Mouse (Mus musculus): Measurements from ENCODE around the gene Osbpl8. TPM values are rescaled to one million over a fixed set of nuclear protein-coding genes. Genes with fewer than 3 reads are reported as not detected.

Osbpl8 gene
- polyA plus RNA-seq, 1 experiment from 2014 or later, result 11.9 TPM

DNA sequence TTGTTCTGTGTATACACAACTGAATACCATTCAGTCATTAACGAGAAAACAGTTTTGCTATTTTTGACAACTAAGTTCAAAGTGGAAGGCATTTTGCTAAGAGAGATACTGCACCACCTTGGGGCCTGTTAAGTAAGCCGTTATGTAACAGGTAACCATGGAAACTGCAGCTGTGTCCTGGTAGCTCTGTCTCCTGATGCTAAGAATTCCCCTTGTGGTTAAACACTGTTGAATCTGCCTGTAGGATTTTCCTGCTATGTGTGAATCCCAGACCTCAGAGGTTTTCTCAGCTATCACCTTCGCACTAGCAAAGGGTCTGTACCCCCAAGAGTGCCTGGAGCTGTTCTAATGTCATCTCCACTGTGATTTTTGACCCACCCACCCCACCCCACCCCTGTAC is 153.5 kb downstream of the Osbpl8 start:
- 82% methylated on average over 3 of the region's 3 CpGs for WGBS
- ATAC-seq (ENCODE audit: low FRiP score), result no peak
- Histone ChIP-seq H3K4me1 (ENCODE audit: control insufficient read depth, insufficient read depth, low read length) (no peaks in the 10 kb centered on the region), H3K9me3 (ENCODE audit: control insufficient read depth, low read length) (no peaks in the 10 kb centered on the region), H3K27ac (ENCODE audit: low read depth, low read length) (no peak overlapping the region), H3K4me2 (no peak overlapping the region), H3K27me3 (ENCODE audit: control insufficient read depth, insufficient read depth, low read length) (no peaks in the 10 kb centered on the region), H3K36me3 (ENCODE audit: control insufficient read depth, insufficient read depth, low read length) (no peaks in the 10 kb centered on the region), H3K9ac (ENCODE audit: low read length) (no peak overlapping the region), H3K4me3 (ENCODE audit: low read depth, low read length) (no peak overlapping the region)
- peak; percentile 57 for DNase-seq (ENCODE audit: low spot score, missing footprints)

DNA sequence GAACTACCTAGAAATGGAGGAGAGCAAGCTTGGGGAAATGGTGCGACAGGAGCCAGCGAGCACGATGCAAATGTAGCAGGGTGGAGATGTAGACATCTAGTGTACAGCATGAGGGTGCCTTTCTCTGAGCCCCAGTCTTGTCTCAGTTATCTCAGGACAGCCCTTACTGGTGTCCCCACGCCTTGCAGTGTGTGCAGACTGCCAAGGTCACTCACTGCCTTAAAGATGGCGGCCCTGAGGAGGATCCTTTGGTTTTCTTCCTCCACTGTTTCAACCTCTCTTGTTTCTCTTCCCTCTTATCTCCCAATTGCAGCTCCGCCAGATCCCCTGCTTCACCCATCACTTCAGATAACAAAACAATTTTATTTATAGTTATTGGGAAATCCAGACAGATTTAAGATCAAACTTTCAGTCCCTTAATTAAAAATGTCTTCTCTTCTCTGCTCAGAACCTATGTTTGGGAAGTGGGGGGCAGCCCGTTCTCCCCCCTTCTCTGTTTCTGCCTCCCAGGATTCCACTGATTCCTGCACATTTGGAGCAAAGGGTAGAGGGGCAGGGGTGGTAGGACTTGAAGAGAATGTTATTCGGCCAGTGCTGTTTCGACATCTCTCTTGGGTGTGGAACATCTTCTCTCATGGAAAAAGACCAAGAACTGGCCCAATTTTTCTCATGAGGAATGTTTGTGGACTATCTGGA is 154.4 kb downstream of the Osbpl8 start:
- Histone ChIP-seq H3K27me3 (ENCODE audit: control insufficient read depth, insufficient read depth, low read length) (no peaks in the 10 kb centered on the region), H3K36me3 (ENCODE audit: control insufficient read depth, insufficient read depth, low read length) (no peaks in the 10 kb centered on the region), H3K4me2 (no peak overlapping the region), H3K27ac (ENCODE audit: low read depth, low read length) (no peak overlapping the region), H3K4me1 (ENCODE audit: control insufficient read depth, insufficient read depth, low read length) (no peaks in the 10 kb centered on the region), H3K4me3 (ENCODE audit: low read depth, low read length) (no peak overlapping the region), H3K9me3 (ENCODE audit: control insufficient read depth, low read length) (no peaks in the 10 kb centered on the region), H3K9ac (ENCODE audit: low read length) (no peak overlapping the region)
- ATAC-seq (ENCODE audit: low FRiP score) (no peak), DNase-seq (ENCODE audit: low spot score, missing footprints) (peak; percentile 71)
- 89% methylated on average over 9 of the region's 9 CpGs for WGBS

- Histone ChIP-seq H3K4me1 (ENCODE audit: control insufficient read depth, insufficient read depth, low read length) (no peaks in the 10 kb centered on the region), H3K36me3 (ENCODE audit: control insufficient read depth, insufficient read depth, low read length) (no peaks in the 10 kb centered on the region), H3K27me3 (ENCODE audit: control insufficient read depth, insufficient read depth, low read length) (no peaks in the 10 kb centered on the region), H3K27ac (ENCODE audit: low read depth, low read length) (no peak overlapping the region), H3K9ac (ENCODE audit: low read length) (no peak overlapping the region), H3K4me2 (no peak overlapping the region), H3K9me3 (ENCODE audit: control insufficient read depth, low read length) (no peaks in the 10 kb centered on the region), H3K4me3 (ENCODE audit: low read depth, low read length) (no peak overlapping the region)
- DNase-seq (ENCODE audit: low spot score, missing footprints) (no peak), ATAC-seq (ENCODE audit: low FRiP score) (no peak)
Observed at GRCm38 (mm10) chr10:111320579-111320978, 156.0 kb downstream of the Osbpl8 start.

DNA sequence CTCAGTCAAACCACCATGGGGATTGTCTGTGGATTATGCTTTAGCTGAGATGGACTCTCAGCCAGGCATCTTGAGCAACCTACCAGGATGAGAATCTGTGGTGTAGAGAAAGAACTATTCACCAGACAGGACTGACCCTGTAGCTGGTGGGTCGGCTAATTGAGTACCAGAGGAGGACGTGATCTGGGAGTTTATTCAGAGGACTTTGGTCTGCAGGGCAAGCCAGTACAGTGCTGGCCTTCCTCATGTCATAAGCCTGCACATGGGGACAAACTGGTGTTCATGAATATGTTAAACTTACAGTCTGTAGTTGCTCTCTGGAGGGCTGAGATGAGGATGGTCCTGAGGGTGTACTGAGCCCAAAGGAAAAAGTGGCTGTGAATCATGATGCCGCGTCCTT is 163.4 kb downstream of the Osbpl8 start:
- Histone ChIP-seq H3K4me1 (ENCODE audit: control insufficient read depth, insufficient read depth, low read length) (no peaks in the 10 kb centered on the region), H3K36me3 (ENCODE audit: control insufficient read depth, insufficient read depth, low read length) (no peaks in the 10 kb centered on the region), H3K4me3 (ENCODE audit: low read depth, low read length) (no peak overlapping the region), H3K9me3 (ENCODE audit: control insufficient read depth, low read length) (no peaks in the 10 kb centered on the region), H3K9ac (ENCODE audit: low read length) (no peak overlapping the region), H3K4me2 (no peak overlapping the region), H3K27me3 (ENCODE audit: control insufficient read depth, insufficient read depth, low read length) (no peaks in the 10 kb centered on the region), H3K27ac (ENCODE audit: low read depth, low read length) (no peak overlapping the region)
- DNase-seq (ENCODE audit: low spot score, missing footprints) (no peak), ATAC-seq (ENCODE audit: low FRiP score) (no peak)
- WGBS, result 93% methylated on average over 4 of the region's 4 CpGs

DNA sequence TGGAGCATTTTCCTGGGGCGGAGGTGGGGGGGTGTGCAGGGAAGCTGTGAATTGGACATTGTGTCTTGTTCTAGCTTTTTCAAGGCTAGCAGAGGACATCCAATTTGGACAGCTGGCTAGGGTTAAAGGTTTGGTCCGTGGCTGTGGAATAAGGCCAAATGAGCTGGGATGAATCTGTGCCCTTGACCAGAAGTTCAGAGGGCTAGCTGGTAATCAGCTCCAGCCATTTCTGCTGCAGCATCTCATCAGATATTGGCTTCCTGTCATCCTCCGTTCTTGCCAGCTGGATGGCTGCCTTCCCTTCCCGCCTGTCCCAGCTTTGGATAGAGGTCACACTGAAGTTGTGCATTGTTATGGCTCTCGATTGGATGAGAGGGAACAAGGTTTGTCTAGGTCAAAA is 164.8 kb downstream of the Osbpl8 start:
- ATAC-seq (ENCODE audit: low FRiP score) (no peak), DNase-seq (ENCODE audit: low spot score, missing footprints) (no peak)
- Histone ChIP-seq H3K4me1 (ENCODE audit: control insufficient read depth, insufficient read depth, low read length) (no peaks in the 10 kb centered on the region), H3K9ac (ENCODE audit: low read length) (no peak overlapping the region), H3K4me2 (no peak overlapping the region), H3K27ac (ENCODE audit: low read depth, low read length) (no peak overlapping the region), H3K4me3 (ENCODE audit: low read depth, low read length) (no peak overlapping the region), H3K27me3 (ENCODE audit: control insufficient read depth, insufficient read depth, low read length) (no peaks in the 10 kb centered on the region), H3K36me3 (ENCODE audit: control insufficient read depth, insufficient read depth, low read length) (no peaks in the 10 kb centered on the region), H3K9me3 (ENCODE audit: control insufficient read depth, low read length) (no peaks in the 10 kb centered on the region)
- 85% methylated on average over 5 of the region's 5 CpGs for WGBS

GRCm38 (mm10) chr10:111334902-111335301 is 170.3 kb downstream of the Osbpl8 start:
- no peaks in the 10 kb centered on the region for H3K4me1 ChIP-seq (ENCODE audit: control insufficient read depth, insufficient read depth, low read length)
- peak; percentile 65 for DNase-seq (ENCODE audit: low spot score, missing footprints)
- no peak for ATAC-seq (ENCODE audit: low FRiP score)
- WGBS, result 95% methylated on average over 2 of the region's 2 CpGs
- H3K4me3 ChIP-seq (ENCODE audit: low read depth, low read length), result no peak overlapping the region
- no peaks in the 10 kb centered on the region for H3K36me3 ChIP-seq (ENCODE audit: control insufficient read depth, insufficient read depth, low read length)
- H3K9ac ChIP-seq (ENCODE audit: low read length), result no peak overlapping the region
- H3K9me3 ChIP-seq (ENCODE audit: control insufficient read depth, low read length), result no peaks in the 10 kb centered on the region
- H3K27me3 ChIP-seq (ENCODE audit: control insufficient read depth, insufficient read depth, low read length), result no peaks in the 10 kb centered on the region
- no peak overlapping the region for H3K4me2 ChIP-seq
- no peak overlapping the region for H3K27ac ChIP-seq (ENCODE audit: low read depth, low read length)

DNA sequence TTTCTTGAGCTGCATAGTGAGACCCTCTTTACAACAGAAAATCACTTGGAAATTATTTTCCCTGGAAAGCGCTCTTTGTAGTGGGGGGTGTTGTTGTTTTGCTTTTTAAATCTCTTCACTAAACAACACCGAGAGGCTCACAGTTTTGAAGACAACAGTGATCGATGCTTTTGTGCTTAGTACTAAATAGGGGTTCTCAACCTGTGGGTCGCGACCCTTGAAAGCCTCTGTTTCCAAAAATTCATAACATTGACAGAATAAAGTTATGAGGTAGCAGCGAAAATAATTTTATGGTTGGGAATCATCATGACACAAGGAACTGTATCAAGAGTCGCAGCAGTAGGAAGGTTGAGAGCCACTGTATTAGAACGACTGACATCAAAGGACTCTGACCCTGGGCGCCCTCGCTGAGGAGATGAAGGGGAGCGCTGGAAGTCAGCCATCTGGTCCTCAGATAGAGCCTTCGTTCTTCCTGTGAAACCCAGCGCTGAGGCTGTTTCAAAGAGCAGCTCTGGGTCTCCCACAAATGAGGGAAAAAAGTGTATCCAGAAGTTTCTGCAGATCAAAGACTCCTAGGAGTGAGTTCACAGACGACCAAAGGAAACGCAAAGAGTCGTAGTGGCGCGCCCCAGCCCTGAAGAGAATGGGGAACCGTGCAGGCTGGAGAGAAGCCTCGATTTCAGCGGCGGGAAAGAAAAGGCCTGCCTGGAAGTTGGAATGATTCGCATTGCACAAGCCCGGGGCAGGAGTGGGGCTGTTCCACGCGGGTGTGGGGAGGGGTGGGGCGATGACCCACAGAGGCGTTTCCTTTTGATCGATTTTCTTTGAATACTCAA is 171.2 kb downstream of the Osbpl8 start:
- Histone ChIP-seq H3K4me1 (ENCODE audit: control insufficient read depth, insufficient read depth, low read length) (no peaks in the 10 kb centered on the region), H3K4me2 (peak overlapping the region; percentile 18), H3K27ac (ENCODE audit: low read depth, low read length) (no peak overlapping the region), H3K27me3 (ENCODE audit: control insufficient read depth, insufficient read depth, low read length) (no peaks in the 10 kb centered on the region), H3K4me3 (ENCODE audit: low read depth, low read length) (no peak overlapping the region; the same call in 1 of the 2 replicates), H3K36me3 (ENCODE audit: control insufficient read depth, insufficient read depth, low read length) (no peaks in the 10 kb centered on the region), H3K9me3 (ENCODE audit: control insufficient read depth, low read length) (no peaks in the 10 kb centered on the region), H3K9ac (ENCODE audit: low read length) (peak overlapping the region; percentile 40)
- ATAC-seq (ENCODE audit: low FRiP score) (peak; percentile 30; the same call in 1 of the 2 replicates), DNase-seq (ENCODE audit: low spot score, missing footprints) (peak; percentile 94)
- 19% methylated on average over 29 of the region's 29 CpGs for WGBS

DNA sequence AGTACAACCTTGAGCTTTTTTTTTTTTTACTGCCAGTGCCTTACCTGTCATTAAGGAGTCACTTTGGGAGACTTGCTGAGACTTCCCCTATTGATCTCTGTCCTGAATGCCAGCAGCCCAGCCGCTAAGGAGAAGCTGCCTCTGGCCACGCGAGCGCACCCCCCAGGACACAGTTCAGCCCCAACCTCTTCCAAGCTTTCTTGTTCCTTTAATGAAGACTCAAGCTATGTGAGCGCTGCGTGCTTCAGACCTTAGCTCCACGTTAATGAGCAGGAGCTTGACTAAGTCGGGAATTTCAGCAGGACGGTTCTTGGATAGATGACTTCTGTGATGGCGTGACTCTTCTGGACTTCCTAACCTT is 171.8 kb downstream of the Osbpl8 start:
- Histone ChIP-seq H3K4me1 (ENCODE audit: control insufficient read depth, insufficient read depth, low read length) (no peaks in the 10 kb centered on the region), H3K4me2 (peak overlapping the region; percentile 18; the same call in 1 of the 2 replicates)
- ATAC-seq (ENCODE audit: low FRiP score), result no peak

DNA sequence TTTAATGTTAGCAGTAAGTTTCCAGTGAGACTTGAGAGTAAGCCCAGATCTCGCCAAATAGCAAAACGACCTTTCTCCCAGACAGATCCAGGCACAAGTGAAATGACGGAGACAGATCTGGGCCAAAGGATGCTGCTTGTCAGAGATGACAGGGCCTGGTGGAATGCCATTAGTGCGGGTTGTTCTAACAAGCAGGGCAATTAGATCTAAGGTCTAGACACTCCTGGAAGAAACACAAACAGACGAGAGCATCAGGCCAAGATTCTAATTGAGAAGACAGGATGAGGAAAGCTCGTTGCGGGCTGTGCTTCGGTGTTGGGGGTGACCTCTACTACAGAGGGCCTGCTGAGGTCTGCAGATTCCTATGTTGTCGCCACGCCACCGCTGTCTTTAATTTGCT is 174.7 kb downstream of the Osbpl8 start:
- Histone ChIP-seq H3K4me1 (ENCODE audit: control insufficient read depth, insufficient read depth, low read length) (no peaks in the 10 kb centered on the region), H3K4me2 (no peak overlapping the region), H3K9me3 (ENCODE audit: control insufficient read depth, low read length) (no peaks in the 10 kb centered on the region; the same call in 1 of the 2 replicates), H3K4me3 (ENCODE audit: low read depth, low read length) (no peak overlapping the region), H3K27ac (ENCODE audit: low read depth, low read length) (no peak overlapping the region), H3K36me3 (ENCODE audit: control insufficient read depth, insufficient read depth, low read length) (no peaks in the 10 kb centered on the region), H3K9ac (ENCODE audit: low read length) (no peak overlapping the region), H3K27me3 (ENCODE audit: control insufficient read depth, insufficient read depth, low read length) (no peaks in the 10 kb centered on the region)
- ATAC-seq (ENCODE audit: low FRiP score) (no peak), DNase-seq (ENCODE audit: low spot score, missing footprints) (peak; percentile 10)
- WGBS, result 83% methylated on average over 11 of the region's 11 CpGs

More for the DNA sequence above, 171.8 kb downstream of the Osbpl8 start:
- 18% methylated on average over 10 of the region's 10 CpGs for WGBS
- Histone ChIP-seq H3K27me3 (ENCODE audit: control insufficient read depth, insufficient read depth, low read length) (no peaks in the 10 kb centered on the region), H3K9me3 (ENCODE audit: control insufficient read depth, low read length) (no peaks in the 10 kb centered on the region; the same call in 1 of the 2 replicates), H3K9ac (ENCODE audit: low read length) (no peak overlapping the region), H3K27ac (ENCODE audit: low read depth, low read length) (no peak overlapping the region), H3K4me3 (ENCODE audit: low read depth, low read length) (no peak overlapping the region; the same call in 1 of the 2 replicates), H3K36me3 (ENCODE audit: control insufficient read depth, insufficient read depth, low read length) (no peaks in the 10 kb centered on the region)
- DNase-seq (ENCODE audit: low spot score, missing footprints), result peak; percentile 86

Measured in midbrain, embryonic 11.5 days (tissue).